Mouse (Mus musculus) limb, embryonic 14.5 days (tissue): ENCODE results near the gene Higd1a. TPM values are rescaled to one million over a fixed set of nuclear protein-coding genes. Genes with fewer than 3 reads are reported as not detected.

Experiments
- ATAC-seq: fragments of 200-750 bp; cut with Nextera tagmentation; 2 replicates; pipeline ENCODE4 v1.8.0; 2017; ENCODE audit warnings: low read depth, moderate number of reproducible peaks, moderate TSS enrichment; ENCODE audit not compliant: low FRiP score
- DNase-seq: peaks from one replicate; pipeline ENCODE4 v3.0.0-alpha.2; 2015; ENCODE audit warnings: low spot score
- H3K27ac ChIP-seq: fragments of 300-500 bp; sonication (generic); replicated peaks from 2 replicates; pipeline ENCODE4 v1.5.1; 2014; ENCODE audit warnings: low read depth, mild to moderate bottlenecking, low read length, moderate library complexity, mixed read lengths
- H3K27me3 ChIP-seq: fragments of 300-500 bp; sonication (generic); 2 replicates; pipeline ENCODE4 v1.6.1; 2014; ENCODE audit warnings: low read length, mixed read lengths; ENCODE audit not compliant: control insufficient read depth, insufficient read depth
- H3K36me3 ChIP-seq: fragments of 300-500 bp; sonication (generic); 2 replicates; pipeline ENCODE4 v1.6.1; 2014; ENCODE audit warnings: mild to moderate bottlenecking, low read length, moderate library complexity, mixed read lengths; ENCODE audit not compliant: control insufficient read depth, insufficient read depth
- H3K4me1 ChIP-seq: fragments of 300-500 bp; sonication (generic); 2 replicates; pipeline ENCODE4 v1.6.1; 2014; ENCODE audit warnings: antibody characterized with exemption, low read length, mixed read lengths; ENCODE audit not compliant: control insufficient read depth, insufficient read depth
- H3K4me2 ChIP-seq: fragments of 300-500 bp; sonication (generic); replicated peaks from 2 replicates; pipeline ENCODE4 v1.6.1; 2014; ENCODE audit warnings: low read depth, mild to moderate bottlenecking, low read length, moderate library complexity; ENCODE audit not compliant: severe bottlenecking
- H3K4me3 ChIP-seq: fragments of 300-500 bp; sonication (generic); replicated peaks from 2 replicates; pipeline ENCODE4 v1.5.1; 2014; ENCODE audit warnings: low read length
- H3K9ac ChIP-seq: fragments of 300-500 bp; sonication (generic); 2 replicates; pipeline ENCODE4 v1.6.1; 2014; ENCODE audit warnings: mild to moderate bottlenecking, low read depth, low read length, moderate library complexity; ENCODE audit not compliant: severe bottlenecking
- H3K9me3 ChIP-seq: fragments of 300-500 bp; sonication (generic); 2 replicates; pipeline ENCODE4 v1.6.1; 2016; ENCODE audit warnings: low read length; ENCODE audit not compliant: control insufficient read depth
- POLR2A ChIP-seq: fragments of 200-500 bp; IDR thresholded peaks from 2 replicates; pipeline ENCODE4 v1.8.0; 2012; ENCODE audit warnings: inconsistent platforms, mild to moderate bottlenecking, moderate library complexity, borderline replicate concordance; ENCODE audit not compliant: insufficient read depth, insufficient read length; ENCODE audit errors: extremely low read depth
- WGBS: fragments of 180-500 bp; shearing (Covaris S2); extraction: QIAGEN DNeasy Blood & Tissue Kit; methylation state at CpG from one replicate; pipeline ENCODE4 v1.1.7; 2014; 5-methylcytosine and 5-hydroxymethylcytosine counted together
- polyA plus RNA-seq, 2 experiments: library from polyadenylated mRNA; depleted of rRNA in 1 of 2; stranded (reverse) in 1 of 2; unstranded in 1 of 2; fragments of >200 nt; fragmentation: Nextera tagmentation in 1 of 2; extraction: Ambion mirVana in 1 of 2; gene quantifications; 2 replicates each; pipeline versions ENCODE4 v1.2.1 to v1.2.3; 2012 to 2014

Higd1a gene
- polyA plus RNA-seq, 2 experiments: 71.0 to 235 TPM

DNA sequence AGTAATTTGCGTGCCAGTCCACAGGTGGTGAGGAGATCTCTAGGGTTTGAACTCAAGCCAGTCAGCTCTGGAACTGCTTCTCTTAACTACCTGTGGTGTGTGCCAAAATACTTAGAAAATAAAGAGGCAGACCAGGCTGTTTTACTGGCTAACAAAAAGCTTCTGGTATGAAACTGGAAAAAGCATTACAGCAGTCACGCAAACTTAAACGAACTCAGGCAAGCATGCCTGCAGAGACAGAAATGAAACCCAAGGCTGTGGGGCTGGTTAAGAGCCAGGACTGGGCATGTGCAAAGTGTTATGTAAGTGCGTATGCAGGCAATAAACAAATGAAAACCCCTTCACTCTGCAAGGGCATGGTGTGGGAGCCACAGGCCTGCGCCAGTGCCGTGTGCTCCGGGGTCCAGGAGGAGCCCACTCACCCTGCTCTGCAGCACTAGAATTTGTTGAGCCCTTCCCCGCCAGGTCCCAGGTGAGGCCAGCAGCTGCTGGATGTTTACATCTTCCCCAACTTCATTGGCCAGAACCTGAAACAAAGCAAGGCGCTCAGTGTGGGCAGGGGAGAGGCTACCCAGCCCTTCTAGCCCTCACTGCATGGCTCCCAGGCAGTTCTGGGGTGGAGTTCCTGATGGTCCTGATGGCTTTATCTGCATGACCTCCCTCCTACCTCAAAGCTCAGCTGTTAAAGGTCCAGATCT lies 38.9 kb downstream of the Higd1a start:
- ATAC-seq (peak; percentile 81), DNase-seq (peak; percentile 82)
- peak overlapping the region; percentile 25 for H3K4me2 ChIP-seq
- no peaks in the 10 kb centered on the region for H3K9me3 ChIP-seq
- peaks cover 11% of the 10 kb centered on the region for H3K4me1 ChIP-seq
- 21% methylated on average over 9 of the region's 9 CpGs for WGBS
- no peaks in the 10 kb centered on the region for H3K36me3 ChIP-seq
- peak overlapping the region; percentile 32 for H3K9ac ChIP-seq
- H3K27me3 ChIP-seq: no peaks in the 10 kb centered on the region
- H3K27ac ChIP-seq: peak overlapping the region; percentile 88
- TF ChIP-seq POLR2A: no peak
- H3K4me3 ChIP-seq: no peak overlapping the region

DNA sequence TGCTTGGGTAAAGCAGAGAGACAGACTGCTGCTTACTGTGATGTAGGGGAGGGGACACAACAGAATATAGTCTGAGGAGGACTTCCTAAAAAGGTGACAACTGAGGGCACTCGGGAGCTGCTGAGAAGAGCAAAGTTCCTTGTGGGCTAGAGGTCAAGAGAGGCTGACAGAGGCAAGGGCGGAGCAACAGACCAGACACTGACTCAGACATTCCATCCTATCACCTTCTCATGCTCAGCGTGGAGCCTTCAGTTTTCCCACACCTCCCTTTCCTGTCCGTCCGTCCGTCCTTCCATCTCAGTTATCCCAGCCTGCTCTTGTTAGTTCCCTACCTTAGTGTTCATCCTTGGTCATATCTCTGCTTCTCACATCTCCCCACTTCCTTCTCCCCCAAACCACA lies 43.0 kb downstream of the Higd1a start:
- Histone ChIP-seq H3K27me3 (no peaks in the 10 kb centered on the region), H3K9me3 (no peaks in the 10 kb centered on the region), H3K27ac (no peak overlapping the region), H3K9ac (no peak overlapping the region), H3K4me1 (peaks cover 8% of the 10 kb centered on the region), H3K4me3 (no peak overlapping the region), H3K36me3 (no peaks in the 10 kb centered on the region), H3K4me2 (no peak overlapping the region)
- DNase-seq (no peak), ATAC-seq (no peak)
- TF ChIP-seq POLR2A: no peak
- 67% methylated on average over 6 of the region's 6 CpGs for WGBS

DNA sequence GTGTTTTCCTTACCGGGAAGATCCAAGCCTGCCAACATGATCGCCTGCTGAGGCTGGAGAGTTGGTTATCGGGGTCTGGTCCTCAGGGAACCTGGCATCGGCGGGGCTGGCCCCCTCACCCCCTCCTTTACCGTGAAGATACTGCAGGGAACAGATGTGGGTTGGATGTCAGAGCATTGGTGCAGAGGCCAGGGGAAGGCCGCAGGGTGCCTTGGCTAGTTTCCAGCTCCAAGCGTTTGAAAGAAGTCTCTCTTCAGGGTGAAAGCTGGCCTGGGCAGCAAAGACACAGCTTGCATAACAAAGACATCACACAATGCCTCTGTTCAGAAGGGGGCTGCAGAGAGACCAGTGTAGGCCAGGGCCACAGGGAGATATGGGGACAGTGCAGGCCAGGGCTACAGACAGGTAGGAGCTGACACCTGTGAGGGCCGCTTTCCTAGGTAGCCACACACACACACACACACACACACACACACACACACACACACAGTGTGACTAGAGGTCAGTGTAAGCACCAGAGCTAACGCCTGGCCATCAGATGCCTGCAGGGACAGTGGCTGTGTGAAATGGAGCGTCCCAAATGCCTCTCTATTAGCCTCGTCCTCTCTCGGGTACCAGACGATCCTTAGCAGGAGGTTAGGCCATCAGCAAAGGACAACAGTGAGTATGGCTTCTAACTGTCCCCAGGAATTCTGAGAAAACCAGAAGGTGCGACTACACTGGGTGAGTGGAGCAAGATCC lies 47.9 kb downstream of the Higd1a start:
- ATAC-seq: no peak
- DNase-seq: no peak
- no peak overlapping the region for H3K4me3 ChIP-seq

GRCm38 (mm10) chr9:121808511-121808910 lies 49.7 kb downstream of the Higd1a start:
- DNase-seq: no peak
- no peaks in the 10 kb centered on the region for H3K9me3 ChIP-seq
- H3K36me3 ChIP-seq: no peaks in the 10 kb centered on the region
- no peak overlapping the region for H3K4me3 ChIP-seq
- no peak for TF ChIP-seq POLR2A
- no peak overlapping the region for H3K27ac ChIP-seq
- no peak overlapping the region for H3K4me2 ChIP-seq
- H3K4me1 ChIP-seq: 0 out of 2 replicates have a peak, but pooled peaks cover 2% of the 10 kb centered on the region
- no peak overlapping the region for H3K9ac ChIP-seq
- ATAC-seq: no peak
- 73% methylated on average over 3 of the region's 3 CpGs for WGBS
- H3K27me3 ChIP-seq: no peaks in the 10 kb centered on the region

More for the DNA sequence above, 47.9 kb downstream of the Higd1a start:
- Histone ChIP-seq H3K9me3 (no peaks in the 10 kb centered on the region), H3K9ac (no peak overlapping the region), H3K4me1 (0 out of 2 replicates have a peak, but pooled peaks cover 2% of the 10 kb centered on the region), H3K4me2 (no peak overlapping the region), H3K27ac (no peak overlapping the region), H3K27me3 (no peaks in the 10 kb centered on the region), H3K36me3 (no peaks in the 10 kb centered on the region)
- WGBS: 41% methylated on average over 15 of the region's 15 CpGs
- TF ChIP-seq POLR2A: no peak

DNA sequence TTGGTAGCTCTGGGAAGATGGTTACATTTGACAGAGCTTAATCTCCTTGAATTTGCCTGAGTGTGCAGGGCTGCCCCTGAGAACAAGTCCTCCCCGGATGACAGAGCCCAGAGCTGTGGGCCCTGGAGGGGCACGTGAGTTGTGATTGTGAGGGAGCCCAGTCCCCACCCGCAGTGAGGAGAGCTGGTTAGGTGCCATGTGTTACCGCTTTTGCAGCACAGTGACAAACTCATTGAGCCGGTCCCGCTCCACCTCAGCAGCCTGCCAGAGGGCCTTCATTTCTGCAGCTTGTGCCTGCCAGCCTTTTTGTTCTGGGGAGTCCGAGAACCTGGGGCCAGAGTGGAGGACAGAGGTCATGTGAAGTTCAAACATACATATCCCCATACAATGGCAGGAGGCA lies 50.2 kb downstream of the Higd1a start:
- Histone ChIP-seq H3K4me3 (no peak overlapping the region), H3K27ac (no peak overlapping the region), H3K4me1 (0 out of 2 replicates have a peak, but pooled peaks cover 2% of the 10 kb centered on the region), H3K4me2 (no peak overlapping the region), H3K36me3 (no peaks in the 10 kb centered on the region), H3K27me3 (no peaks in the 10 kb centered on the region), H3K9ac (no peak overlapping the region), H3K9me3 (no peaks in the 10 kb centered on the region)
- DNase-seq: no peak
- no peak for ATAC-seq
- no peak for TF ChIP-seq POLR2A
- 66% methylated on average over 7 of the region's 7 CpGs for WGBS
